Mouse (Mus musculus) heart, embryonic 10.5 days (tissue): ENCODE data around the gene Gm11037. TPM values are rescaled to one million over a fixed set of nuclear protein-coding genes. Genes with fewer than 3 reads are reported as not detected.

Experiments
- DNase-seq: peaks from one replicate; pipeline ENCODE4 v3.0.0-alpha.2; 2017; ENCODE audit warnings: low spot score
- H3K27ac ChIP-seq: fragments of 300-500 bp; sonication (generic); 2 replicates; pipeline ENCODE4 v1.5.1; 2016; ENCODE audit warnings: mild to moderate bottlenecking
- H3K27me3 ChIP-seq: fragments of 300-500 bp; sonication (generic); 2 replicates; pipeline ENCODE4 v1.6.1; 2016; ENCODE audit warnings: mild to moderate bottlenecking; ENCODE audit not compliant: poor library complexity, insufficient read depth, severe bottlenecking
- H3K36me3 ChIP-seq: fragments of 300-500 bp; sonication (generic); 2 replicates; pipeline ENCODE4 v1.6.1; 2016; ENCODE audit warnings: mild to moderate bottlenecking, moderate library complexity
- H3K4me1 ChIP-seq: fragments of 300-500 bp; sonication (generic); 2 replicates; pipeline ENCODE4 v1.6.1; 2016; ENCODE audit warnings: mild to moderate bottlenecking
- H3K4me3 ChIP-seq: fragments of 300-500 bp; sonication (generic); 2 replicates; pipeline ENCODE4 v1.5.1; 2016; ENCODE audit warnings: mild to moderate bottlenecking, moderate library complexity
- H3K9me3 ChIP-seq: fragments of 300-500 bp; sonication (generic); 2 replicates; pipeline ENCODE4 v1.6.1; 2016; ENCODE audit warnings: mild to moderate bottlenecking, moderate library complexity
- WGBS: fragments of 180-500 bp; shearing (Covaris S2); methylation state at CpG from one replicate; pipeline ENCODE4 v1.1.7; 2016; 5-methylcytosine and 5-hydroxymethylcytosine counted together
- polyA plus RNA-seq: library from polyadenylated mRNA; unstranded; fragments of >200 nt; fragmentation: Nextera tagmentation; extraction: Ambion mirVana; gene quantifications from 2 replicates; pipeline ENCODE4 v1.2.1, GENCODE M21; 2016

Gene Gm11037
- polyA plus RNA-seq, 1 experiment from 2014 or later, result not detected

DNA sequence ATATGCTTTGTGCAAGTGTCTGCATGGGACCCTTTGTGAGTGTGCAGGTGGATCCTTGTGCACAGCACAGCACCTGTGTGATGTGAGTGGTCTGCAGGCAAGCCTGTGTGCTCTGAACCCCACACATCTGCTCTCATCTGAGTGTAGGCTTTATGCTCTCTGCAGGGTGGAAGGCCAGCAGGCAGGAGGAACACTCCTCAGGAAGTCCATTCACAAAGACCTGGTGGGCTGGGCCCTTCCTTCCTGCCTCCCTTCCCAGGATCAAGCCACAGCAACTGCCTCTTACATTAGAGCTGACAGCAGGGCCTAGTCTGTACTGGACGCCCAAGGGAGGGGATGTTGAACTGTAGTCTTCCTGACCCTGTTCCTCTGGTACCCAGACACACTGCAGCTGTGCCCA is 1.1 kb downstream of the Gm11037 start:
- no peak overlapping the region for H3K4me3 ChIP-seq
- 43% methylated on average over 1 of the region's 1 CpGs for WGBS
- H3K36me3 ChIP-seq, result peaks cover 11% of the 10 kb centered on the region
- H3K27me3 ChIP-seq, result no peaks in the 10 kb centered on the region
- peak; percentile 75 for DNase-seq
- no peaks in the 10 kb centered on the region for H3K9me3 ChIP-seq
- peak overlapping the region; percentile 89 for H3K27ac ChIP-seq
- H3K4me1 ChIP-seq, result peaks cover 50% of the 10 kb centered on the region

DNA sequence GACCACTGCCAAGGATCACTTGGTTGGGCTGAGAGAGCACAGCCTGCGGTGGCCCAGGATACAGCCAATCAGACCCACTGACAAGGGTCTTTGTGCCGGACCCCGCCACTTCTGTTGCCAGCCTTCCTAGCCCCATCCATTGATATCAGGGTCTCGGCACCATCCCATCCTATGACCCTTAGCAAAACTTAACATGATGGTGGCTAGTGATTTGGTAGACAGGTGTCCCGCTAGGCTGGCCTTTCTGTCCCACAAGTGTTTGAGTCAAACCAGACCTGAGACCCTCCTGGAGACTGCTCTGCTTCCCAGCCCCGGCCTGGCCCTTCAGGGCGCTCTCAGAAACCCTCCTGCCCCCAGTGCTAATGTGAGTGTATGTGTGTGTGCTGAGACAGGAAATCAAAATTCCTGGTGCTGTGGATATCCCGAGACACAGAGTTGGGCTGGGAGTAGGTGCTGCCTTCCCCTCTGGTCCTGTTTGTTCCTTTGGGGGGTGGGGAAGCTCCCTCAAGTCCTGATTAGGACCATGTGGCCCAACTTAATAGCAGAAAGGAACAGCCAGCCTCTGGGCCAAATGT is 1.6 kb downstream of the Gm11037 start:
- Histone ChIP-seq H3K27ac (peak overlapping the region; percentile 89), H3K36me3 (peaks cover 11% of the 10 kb centered on the region), H3K4me1 (peaks cover 50% of the 10 kb centered on the region), H3K27me3 (no peaks in the 10 kb centered on the region), H3K4me3 (no peak overlapping the region), H3K9me3 (no peaks in the 10 kb centered on the region)
- DNase-seq, result peak; percentile 73
- 66% methylated on average over 8 of the region's 8 CpGs for WGBS

DNA sequence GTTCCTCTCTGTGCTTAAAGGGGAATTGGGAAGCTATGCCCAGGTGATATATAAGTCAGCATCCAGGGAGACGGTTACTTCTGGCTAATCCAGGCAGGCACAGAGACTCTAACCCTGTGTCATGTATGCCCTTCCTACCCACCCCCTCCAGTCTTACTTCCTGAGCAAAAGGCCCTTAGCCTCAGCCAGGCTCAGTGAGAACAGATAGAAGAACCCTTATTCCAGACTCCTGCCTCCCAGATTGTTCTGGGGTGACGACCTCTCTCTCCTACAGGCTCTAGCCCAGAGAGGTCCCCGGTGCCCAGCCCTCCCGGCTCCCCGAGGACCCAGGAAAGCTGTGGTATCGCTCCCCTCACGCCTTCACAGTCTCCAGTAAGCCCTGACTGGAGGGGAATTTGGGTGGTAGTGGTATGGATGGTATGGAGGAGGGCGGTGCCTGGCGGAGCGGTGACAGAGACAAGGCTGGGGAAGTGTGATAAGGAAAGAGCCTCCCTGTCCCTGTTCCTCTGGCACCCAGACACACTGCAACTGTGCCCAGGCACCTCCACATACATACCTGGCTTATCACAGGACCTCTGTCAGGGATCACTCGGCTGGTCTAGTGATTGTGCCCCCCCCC is 2.3 kb downstream of the Gm11037 start:
- DNase-seq, result peak; percentile 92
- Histone ChIP-seq H3K27ac (peak overlapping the region; percentile 89), H3K27me3 (no peaks in the 10 kb centered on the region), H3K4me1 (peaks cover 55% of the 10 kb centered on the region), H3K36me3 (peaks cover 14% of the 10 kb centered on the region), H3K4me3 (peak overlapping the region; percentile 27; the same call in 1 of the 2 replicates), H3K9me3 (no peaks in the 10 kb centered on the region)
- 7% methylated on average over 11 of the region's 11 CpGs for WGBS

DNA sequence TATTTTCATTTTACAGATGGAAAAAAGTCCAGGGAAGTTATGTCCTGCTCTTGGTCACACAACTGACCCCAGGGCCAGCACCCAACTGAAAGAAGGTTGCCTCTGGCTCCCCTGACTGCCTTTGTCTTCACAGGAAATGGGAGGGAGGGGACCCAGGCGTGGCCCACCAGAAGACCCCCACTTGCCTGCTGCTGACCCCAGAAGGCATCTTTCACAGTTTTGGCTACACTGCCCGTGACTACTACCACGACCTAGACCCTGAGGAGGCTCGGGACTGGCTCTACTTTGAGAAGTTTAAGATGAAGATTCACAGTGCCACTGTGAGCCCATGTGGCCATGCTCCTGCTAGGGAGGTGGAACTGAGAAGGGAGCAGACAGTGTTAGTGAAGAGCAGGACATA is 5.0 kb downstream of the Gm11037 start:
- no peak overlapping the region for H3K4me3 ChIP-seq
- peaks cover 30% of the 10 kb centered on the region for H3K36me3 ChIP-seq
- peaks cover 69% of the 10 kb centered on the region for H3K4me1 ChIP-seq
- no peaks in the 10 kb centered on the region for H3K9me3 ChIP-seq
- 0 out of 2 replicates have a peak overlapping the region, but pooled peaks have one; percentile 24 for H3K27ac ChIP-seq
- no peaks in the 10 kb centered on the region for H3K27me3 ChIP-seq
- DNase-seq, result peak; percentile 75
- 90% methylated on average over 4 of the region's 4 CpGs for WGBS

DNA sequence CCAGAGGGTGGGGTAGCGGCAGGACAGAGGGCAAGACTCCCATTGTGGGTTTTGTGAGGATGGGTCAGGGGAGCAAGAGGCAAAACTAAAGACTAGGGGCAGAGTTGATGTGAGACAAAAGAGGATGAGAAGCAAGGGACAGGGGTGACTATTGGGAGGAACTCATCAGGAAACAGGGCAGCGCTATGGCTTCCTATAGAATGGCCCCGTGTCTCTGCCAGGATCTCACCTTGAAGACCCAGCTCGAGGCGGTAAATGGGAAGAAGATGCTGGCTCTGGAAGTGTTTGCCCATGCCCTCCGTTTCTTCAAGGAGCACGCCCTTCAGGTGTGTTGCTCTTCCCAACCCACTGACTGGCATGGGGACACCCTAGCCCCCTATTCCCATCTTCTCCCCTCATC is 5.5 kb downstream of the Gm11037 start:
- H3K36me3 ChIP-seq, result peaks cover 35% of the 10 kb centered on the region
- 92% methylated on average over 7 of the region's 7 CpGs for WGBS

DNA sequence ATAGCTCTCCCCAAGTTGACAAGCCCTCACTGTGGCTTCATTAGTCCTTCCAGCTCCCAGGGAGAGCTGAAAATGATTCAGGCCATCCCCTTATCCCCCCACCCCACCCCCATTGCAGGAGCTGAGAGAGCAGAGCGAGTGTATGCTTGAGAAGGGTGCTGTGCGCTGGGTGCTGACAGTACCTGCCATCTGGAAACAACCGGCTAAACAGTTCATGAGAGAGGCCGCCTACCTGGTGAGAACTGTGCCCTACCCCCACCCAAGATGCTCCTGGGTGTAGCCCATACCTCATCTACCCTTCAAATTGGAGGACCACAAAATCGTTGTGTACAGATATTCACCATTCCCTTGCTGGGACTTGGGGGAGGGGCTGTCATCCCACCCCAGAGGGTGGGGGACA is 6.0 kb downstream of the Gm11037 start:
- Histone ChIP-seq H3K4me3 (no peak overlapping the region), H3K27me3 (no peaks in the 10 kb centered on the region), H3K4me1 (peaks cover 63% of the 10 kb centered on the region), H3K9me3 (no peaks in the 10 kb centered on the region), H3K36me3 (peaks cover 38% of the 10 kb centered on the region), H3K27ac (peak overlapping the region; percentile 80; the same call in 1 of the 2 replicates)
- 78% methylated on average over 5 of the region's 5 CpGs for WGBS
- peak; percentile 68 for DNase-seq

More for the DNA sequence above, 5.5 kb downstream of the Gm11037 start:
- peak; percentile 52 for DNase-seq
- no peak overlapping the region for H3K4me3 ChIP-seq
- no peaks in the 10 kb centered on the region for H3K9me3 ChIP-seq
- H3K4me1 ChIP-seq, result peaks cover 68% of the 10 kb centered on the region
- H3K27ac ChIP-seq, result no peak overlapping the region
- no peaks in the 10 kb centered on the region for H3K27me3 ChIP-seq

DNA sequence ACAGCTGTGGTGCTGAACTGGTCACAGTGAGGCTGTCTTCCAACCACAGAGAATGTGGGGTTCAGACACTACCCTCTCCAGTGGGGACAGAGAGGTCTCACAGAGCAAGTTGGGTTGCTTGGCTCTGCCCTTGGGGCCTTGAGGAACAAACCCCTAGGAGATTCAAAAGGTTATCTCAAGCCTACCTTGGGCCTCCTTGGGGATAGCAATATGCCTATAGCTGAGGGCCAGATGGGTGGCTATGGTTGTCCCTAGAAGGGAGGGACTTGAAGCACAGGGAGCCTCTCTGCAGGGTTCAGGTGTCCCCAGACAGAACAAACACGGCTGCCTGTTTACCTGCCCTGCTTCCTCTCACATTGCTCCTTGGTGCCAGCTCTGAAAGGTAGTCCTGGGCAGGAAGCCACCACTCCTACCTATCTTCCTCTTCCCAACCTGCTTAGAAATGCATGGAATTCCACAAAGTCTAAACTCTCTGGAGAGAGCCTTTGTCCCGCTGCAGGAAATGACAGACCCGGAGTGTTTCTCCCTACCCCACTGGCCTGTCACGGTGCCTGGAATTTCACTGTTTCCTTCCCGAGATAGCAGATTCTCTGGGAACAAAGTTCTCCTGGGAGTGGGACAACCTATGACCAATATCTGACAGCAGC is 6.7 kb downstream of the Gm11037 start:
- peaks cover 63% of the 10 kb centered on the region for H3K4me1 ChIP-seq

DNA sequence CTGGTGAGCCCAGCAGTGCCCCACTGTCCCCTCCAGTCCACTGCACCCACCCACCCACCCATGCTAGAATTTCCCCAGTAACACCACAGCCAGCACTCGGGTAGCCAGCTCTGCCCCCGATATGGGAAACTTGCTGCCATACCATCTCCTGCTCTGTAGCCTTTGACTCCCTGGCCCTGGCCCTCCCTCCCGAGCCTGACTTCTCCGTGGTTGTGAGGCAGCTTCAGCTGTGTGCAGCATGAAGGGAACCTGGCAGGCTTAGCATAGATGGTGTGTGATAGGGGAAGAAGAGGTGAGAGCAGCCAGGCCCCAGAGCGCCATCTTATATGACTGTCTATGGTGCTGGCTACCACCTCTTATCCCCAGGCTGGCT is 7.2 kb downstream of the Gm11037 start:
- DNase-seq, result peak; percentile 76
- H3K27ac ChIP-seq, result peak overlapping the region; percentile 80
- peak overlapping the region; percentile 17; the same call in 1 of the 2 replicates for H3K4me3 ChIP-seq
- 46% methylated on average over 5 of the region's 5 CpGs for WGBS
- no peaks in the 10 kb centered on the region; the same call in 1 of the 2 replicates for H3K27me3 ChIP-seq
- no peaks in the 10 kb centered on the region for H3K9me3 ChIP-seq
- H3K4me1 ChIP-seq, result peaks cover 63% of the 10 kb centered on the region
- peaks cover 49% of the 10 kb centered on the region for H3K36me3 ChIP-seq

More for the DNA sequence above, 6.7 kb downstream of the Gm11037 start:
- Histone ChIP-seq H3K36me3 (peaks cover 45% of the 10 kb centered on the region), H3K27ac (peak overlapping the region; percentile 80), H3K27me3 (no peaks in the 10 kb centered on the region; the same call in 1 of the 2 replicates), H3K4me3 (no peak overlapping the region), H3K9me3 (no peaks in the 10 kb centered on the region)
- 14% methylated on average over 5 of the region's 5 CpGs for WGBS
- DNase-seq, result peak; percentile 70

DNA sequence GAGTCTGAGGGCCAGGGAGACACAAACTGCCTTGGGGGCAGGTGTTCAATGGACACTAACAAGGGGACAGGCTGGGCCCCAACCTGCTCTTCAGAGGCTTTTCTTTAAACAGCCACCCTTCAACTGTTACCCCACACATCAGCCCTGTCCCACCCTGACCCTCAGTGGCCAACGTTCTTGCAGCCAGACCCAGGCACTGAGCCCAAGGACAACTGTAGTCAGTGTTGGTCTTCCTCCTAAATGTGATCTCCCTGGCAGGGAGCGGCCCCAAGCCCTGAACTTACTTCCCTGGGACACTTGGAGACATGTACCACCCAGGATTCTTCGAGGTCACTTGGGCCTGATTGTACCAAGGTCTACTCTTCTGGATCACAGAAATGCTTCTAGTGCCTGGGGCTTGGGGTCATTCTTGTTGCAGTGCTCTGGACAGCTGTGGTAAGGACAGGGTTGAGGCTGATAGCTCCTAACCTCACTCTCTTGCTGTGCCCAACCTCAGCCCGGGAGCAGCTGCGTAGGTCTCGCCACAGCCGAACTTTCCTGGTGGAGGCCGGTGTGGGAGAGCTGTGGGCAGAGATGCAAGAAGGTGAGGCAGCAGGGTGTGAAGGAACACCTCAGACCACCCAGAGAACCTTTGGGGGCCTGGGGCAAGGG is 8.2 kb downstream of the Gm11037 start:
- Histone ChIP-seq H3K4me1 (peaks cover 59% of the 10 kb centered on the region), H3K9me3 (no peaks in the 10 kb centered on the region), H3K36me3 (peaks cover 59% of the 10 kb centered on the region), H3K27ac (peak overlapping the region; percentile 80), H3K4me3 (no peak overlapping the region), H3K27me3 (peaks cover 5% of the 10 kb centered on the region)
- 84% methylated on average over 8 of the region's 8 CpGs for WGBS
- peak; percentile 74 for DNase-seq

DNA sequence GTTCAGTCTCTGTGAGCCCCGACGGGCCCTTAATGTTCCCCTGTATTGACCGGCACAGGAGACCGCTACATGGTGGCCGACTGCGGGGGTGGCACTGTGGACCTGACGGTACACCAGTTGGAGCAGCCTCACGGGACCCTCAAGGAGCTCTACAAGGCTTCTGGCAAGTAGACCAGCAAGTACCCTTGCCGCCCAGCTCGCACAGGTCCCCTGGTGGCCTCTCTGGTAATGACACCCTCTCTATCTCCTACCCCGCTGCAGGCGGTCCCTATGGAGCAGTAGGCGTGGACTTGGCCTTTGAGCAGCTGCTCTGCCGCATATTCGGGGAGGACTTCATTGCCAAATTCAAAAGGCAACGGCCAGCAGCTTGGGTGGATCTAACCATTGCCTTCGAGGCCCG is 9.3 kb downstream of the Gm11037 start:
- H3K9me3 ChIP-seq, result no peaks in the 10 kb centered on the region
- WGBS, result 24% methylated on average over 18 of the region's 18 CpGs
- H3K36me3 ChIP-seq, result peaks cover 68% of the 10 kb centered on the region
- peaks cover 8% of the 10 kb centered on the region for H3K27me3 ChIP-seq
- DNase-seq, result peak; percentile 91
- H3K4me1 ChIP-seq, result peaks cover 63% of the 10 kb centered on the region
- H3K4me3 ChIP-seq, result no peak overlapping the region
- peak overlapping the region; percentile 42; the same call in 1 of the 2 replicates for H3K27ac ChIP-seq

DNA sequence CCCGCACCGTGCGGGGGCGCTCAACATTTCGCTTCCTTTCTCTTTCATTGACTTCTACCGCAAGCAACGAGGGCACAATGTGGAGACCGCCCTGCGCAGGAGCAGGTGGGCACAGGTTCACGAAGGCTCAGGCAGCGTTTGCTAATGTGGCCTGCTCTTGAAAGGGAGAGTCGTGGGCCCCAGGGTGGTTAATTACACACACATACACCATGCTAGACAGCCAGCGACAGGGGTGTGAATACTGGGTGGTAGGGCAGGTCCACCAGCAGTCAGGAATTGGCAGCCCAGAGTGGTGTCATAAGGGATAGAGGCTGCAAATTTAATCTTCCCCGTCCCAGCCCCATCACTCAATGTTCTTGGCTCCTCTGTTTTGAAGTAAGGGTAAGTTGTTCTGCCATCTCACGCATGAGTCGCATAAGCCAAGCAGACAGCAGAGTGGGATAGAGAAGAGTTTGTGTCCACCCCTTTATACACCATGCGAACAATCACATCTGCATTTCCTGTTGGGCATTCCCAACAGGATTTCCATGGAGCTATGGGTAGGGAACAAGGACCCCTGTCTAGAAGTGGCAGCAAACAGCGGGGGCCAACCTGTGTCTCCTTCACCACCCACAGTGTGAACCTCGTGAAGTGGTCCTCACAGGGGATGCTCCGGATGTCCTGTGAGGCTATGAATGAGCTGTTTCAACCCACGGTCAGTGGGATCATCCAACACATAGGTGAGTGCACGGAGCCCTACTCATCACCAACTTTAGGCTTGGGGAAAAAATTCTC is 9.9 kb downstream of the Gm11037 start:
- H3K9me3 ChIP-seq, result no peaks in the 10 kb centered on the region
- 65% methylated on average over 22 of the region's 22 CpGs for WGBS
- DNase-seq, result peak; percentile 74
- H3K27ac ChIP-seq, result peak overlapping the region; percentile 42; the same call in 1 of the 2 replicates
- H3K36me3 ChIP-seq, result peaks cover 73% of the 10 kb centered on the region
- peaks cover 8% of the 10 kb centered on the region for H3K27me3 ChIP-seq
- peaks cover 66% of the 10 kb centered on the region for H3K4me1 ChIP-seq
- H3K4me3 ChIP-seq, result no peak overlapping the region

DNA sequence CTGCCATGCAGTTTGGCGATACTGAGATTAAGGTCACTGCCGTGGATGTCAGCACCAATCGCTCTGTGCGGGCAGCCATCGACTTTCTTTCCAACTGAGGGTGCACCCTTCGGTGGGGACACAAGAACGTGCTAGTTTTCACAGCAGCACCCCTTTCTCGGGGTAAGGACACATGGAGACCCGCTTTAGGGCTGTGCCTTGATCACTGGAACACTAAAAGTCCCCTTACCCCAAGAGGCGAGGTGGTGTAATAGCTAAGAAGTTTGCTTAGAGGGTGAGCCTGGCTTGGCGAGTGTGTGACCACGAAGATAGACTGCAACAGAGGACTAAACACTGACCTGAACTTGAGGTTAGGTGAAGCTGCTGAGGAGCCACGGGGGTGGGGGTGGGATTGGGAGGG is 11.8 kb downstream of the Gm11037 start:
- DNase-seq, result no peak
- Histone ChIP-seq H3K4me1 (peaks cover 63% of the 10 kb centered on the region), H3K4me3 (no peak overlapping the region), H3K27ac (0 out of 2 replicates have a peak overlapping the region, but pooled peaks have one; percentile 12), H3K9me3 (no peaks in the 10 kb centered on the region), H3K36me3 (peaks cover 84% of the 10 kb centered on the region), H3K27me3 (peaks cover 8% of the 10 kb centered on the region)
- WGBS, result 46% methylated on average over 13 of the region's 13 CpGs
